Mouse (Mus musculus) neural tube, embryonic 13.5 days (tissue): Measurements from ENCODE around the gene Eps15l1. TPM values are rescaled to one million over a fixed set of nuclear protein-coding genes. Genes with fewer than 3 reads are reported as not detected.

ENCODE experiments used
- ATAC-seq: fragments of 200-750 bp; cut with Nextera tagmentation; 2 replicates; pipeline ENCODE4 v1.8.0; 2017; ENCODE audit warnings: low read depth, mild to moderate bottlenecking, moderate TSS enrichment, moderate library complexity
- H3K27ac ChIP-seq: fragments of 300-500 bp; sonication (generic); replicated peaks from 2 replicates; pipeline ENCODE4 v1.5.1; 2015; ENCODE audit warnings: moderate library complexity, mild to moderate bottlenecking, inconsistent platforms
- H3K27me3 ChIP-seq: fragments of 300-500 bp; sonication (generic); 2 replicates; pipeline ENCODE4 v1.6.1; 2015; ENCODE audit warnings: mild to moderate bottlenecking, inconsistent platforms
- H3K36me3 ChIP-seq: fragments of 300-500 bp; sonication (generic); 2 replicates; pipeline ENCODE4 v1.6.1; 2015; ENCODE audit warnings: mild to moderate bottlenecking, inconsistent platforms
- H3K4me1 ChIP-seq: fragments of 300-500 bp; sonication (generic); replicated peaks from 2 replicates; pipeline ENCODE4 v1.6.1; 2015; ENCODE audit warnings: inconsistent platforms
- H3K4me2 ChIP-seq: fragments of 300-500 bp; sonication (generic); 2 replicates; pipeline ENCODE4 v1.6.1; 2015; ENCODE audit warnings: inconsistent platforms, mild to moderate bottlenecking, moderate library complexity
- H3K4me3 ChIP-seq: fragments of 300-500 bp; sonication (generic); 2 replicates; pipeline ENCODE4 v1.5.1; 2015; ENCODE audit warnings: mild to moderate bottlenecking, inconsistent platforms
- H3K9ac ChIP-seq: fragments of 300-500 bp; sonication (generic); 2 replicates; pipeline ENCODE4 v1.6.1; 2015; ENCODE audit warnings: moderate library complexity, mild to moderate bottlenecking, inconsistent platforms
- H3K9me3 ChIP-seq: fragments of 300-500 bp; sonication (generic); 2 replicates; pipeline ENCODE4 v1.6.1; 2016; ENCODE audit warnings: inconsistent platforms
- WGBS: fragments of 180-500 bp; shearing (Covaris S2); methylation state at CpG from one replicate; pipeline ENCODE4 v1.1.7; 2015; 5-methylcytosine and 5-hydroxymethylcytosine counted together
- polyA plus RNA-seq: library from polyadenylated mRNA; unstranded; fragments of >200 nt; fragmentation: Nextera tagmentation; extraction: Ambion mirVana; gene quantifications from 2 replicates; pipeline ENCODE4 v1.2.1, GENCODE M21; 2015

Eps15l1 gene
- 57.5 and 58.4 TPM in 2 replicates for polyA plus RNA-seq

GRCm38 (mm10) chr8:72421362-72422335, at the start of gene Eps15l1:
TSS of gene Eps15l1 (minus strand) at chr8:72421460.
- H3K36me3 ChIP-seq = peaks cover 5% of the 10 kb centered on the region; the same call in 1 of the 2 replicates
- ATAC-seq = peak; percentile 99
- under 1% methylated on average over 48 of the region's 48 CpGs for WGBS
- no peaks in the 10 kb centered on the region for H3K9me3 ChIP-seq
- peaks cover 45% of the 10 kb centered on the region for H3K4me1 ChIP-seq
- H3K4me3 ChIP-seq = peak within 1 kb of the TSS; percentile 88
- H3K9ac ChIP-seq = peak within 1 kb of the TSS; percentile 93
- H3K27ac ChIP-seq = peak within 1 kb of the TSS; percentile 89
- no peaks in the 10 kb centered on the region for H3K27me3 ChIP-seq
- peak within 1 kb of the TSS; percentile 87 for H3K4me2 ChIP-seq

DNA sequence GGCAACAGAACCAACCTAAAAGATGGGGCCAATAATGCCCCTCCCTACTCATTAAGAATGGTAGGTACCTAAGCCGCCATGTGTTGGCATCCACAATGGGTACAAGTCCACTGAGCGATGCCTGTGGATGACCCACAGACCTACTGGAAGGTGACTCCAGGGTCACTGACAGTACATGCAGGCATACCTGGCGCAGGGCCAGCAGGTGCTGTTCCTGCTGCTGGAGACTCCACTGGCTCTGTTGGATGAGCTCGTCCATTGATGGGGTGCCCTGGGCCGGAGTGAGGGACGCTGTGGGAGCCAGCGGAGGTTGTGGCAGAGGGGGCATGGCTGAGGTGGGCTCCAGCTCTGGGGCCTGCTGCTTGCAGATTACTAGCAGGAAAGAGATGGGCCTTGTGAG, 49.4 kb upstream of the Eps15l1 start:
- no peak for ATAC-seq
- peaks cover 75% of the 10 kb centered on the region for H3K36me3 ChIP-seq
- H3K4me3 ChIP-seq = no peak overlapping the region
- no peaks in the 10 kb centered on the region for H3K27me3 ChIP-seq
- no peak overlapping the region for H3K27ac ChIP-seq
- H3K4me2 ChIP-seq = no peak overlapping the region
- no peaks in the 10 kb centered on the region for H3K9me3 ChIP-seq
- no peak overlapping the region for H3K9ac ChIP-seq
- peaks cover 16% of the 10 kb centered on the region for H3K4me1 ChIP-seq
- WGBS = 97% methylated on average over 7 of the region's 7 CpGs

GRCm38 (mm10) chr8:72469984-72470383, 48.7 kb upstream of the Eps15l1 start:
- WGBS = 96% methylated on average over 8 of the region's 8 CpGs
- H3K4me1 ChIP-seq = peaks cover 14% of the 10 kb centered on the region
- H3K27ac ChIP-seq = no peak overlapping the region
- no peaks in the 10 kb centered on the region for H3K27me3 ChIP-seq
- peaks cover 82% of the 10 kb centered on the region for H3K36me3 ChIP-seq
- H3K4me3 ChIP-seq = no peak overlapping the region
- H3K9me3 ChIP-seq = no peaks in the 10 kb centered on the region
- no peak overlapping the region for H3K9ac ChIP-seq
- ATAC-seq = no peak
- H3K4me2 ChIP-seq = no peak overlapping the region

DNA sequence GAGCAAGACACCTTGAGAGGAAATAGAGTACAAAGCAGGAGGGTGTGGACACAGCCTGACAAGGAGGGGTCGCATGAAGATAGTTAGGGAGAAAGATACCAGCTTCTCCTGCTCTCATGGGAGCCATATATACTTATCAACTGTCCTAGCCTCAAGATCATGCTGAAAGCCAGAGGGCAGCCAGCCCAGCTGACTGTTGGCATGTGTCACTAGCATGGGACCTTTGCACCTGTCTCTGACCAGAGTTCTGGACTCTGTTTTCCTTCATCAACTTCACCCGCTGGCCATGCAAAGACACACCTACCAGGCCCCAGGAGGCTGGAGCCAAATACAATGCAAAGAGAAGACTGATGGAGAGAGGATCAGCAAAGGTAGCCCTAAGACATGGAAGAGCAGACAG, 48.0 kb upstream of the Eps15l1 start:
- ATAC-seq = no peak
- Histone ChIP-seq H3K9ac (no peak overlapping the region), H3K9me3 (no peaks in the 10 kb centered on the region), H3K4me2 (no peak overlapping the region), H3K27me3 (no peaks in the 10 kb centered on the region), H3K27ac (no peak overlapping the region), H3K4me3 (no peak overlapping the region), H3K4me1 (peaks cover 12% of the 10 kb centered on the region), H3K36me3 (peaks cover 90% of the 10 kb centered on the region)
- WGBS = 93% methylated on average over 2 of the region's 2 CpGs

DNA sequence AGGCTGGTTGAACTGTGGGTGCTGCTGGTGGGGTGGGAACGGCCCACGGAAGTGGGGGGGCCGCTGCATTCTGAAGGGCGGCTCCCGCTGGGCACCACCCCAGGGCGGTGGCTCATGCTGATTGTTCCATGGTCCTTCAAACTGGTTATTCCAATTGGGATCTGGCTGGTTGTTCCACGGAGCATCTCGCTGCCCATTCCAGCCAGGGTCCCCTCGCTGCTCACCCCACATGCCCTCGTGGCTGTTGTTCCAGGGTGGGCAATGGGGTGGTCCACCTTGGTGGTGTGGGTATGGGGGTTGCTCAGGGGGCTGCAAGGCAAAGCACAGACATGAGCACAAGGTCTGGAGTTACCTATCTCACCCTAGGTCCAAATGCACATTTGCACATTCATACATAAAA, 43.0 kb upstream of the Eps15l1 start:
- no peak overlapping the region for H3K4me2 ChIP-seq
- no peak overlapping the region for H3K27ac ChIP-seq
- H3K9ac ChIP-seq = no peak overlapping the region
- H3K36me3 ChIP-seq = peaks cover 100% of the 10 kb centered on the region
- 94% methylated on average over 10 of the region's 10 CpGs for WGBS
- H3K9me3 ChIP-seq = no peaks in the 10 kb centered on the region
- H3K27me3 ChIP-seq = no peaks in the 10 kb centered on the region
- no peak overlapping the region for H3K4me3 ChIP-seq
- no peaks in the 10 kb centered on the region for H3K4me1 ChIP-seq
- ATAC-seq = no peak

DNA sequence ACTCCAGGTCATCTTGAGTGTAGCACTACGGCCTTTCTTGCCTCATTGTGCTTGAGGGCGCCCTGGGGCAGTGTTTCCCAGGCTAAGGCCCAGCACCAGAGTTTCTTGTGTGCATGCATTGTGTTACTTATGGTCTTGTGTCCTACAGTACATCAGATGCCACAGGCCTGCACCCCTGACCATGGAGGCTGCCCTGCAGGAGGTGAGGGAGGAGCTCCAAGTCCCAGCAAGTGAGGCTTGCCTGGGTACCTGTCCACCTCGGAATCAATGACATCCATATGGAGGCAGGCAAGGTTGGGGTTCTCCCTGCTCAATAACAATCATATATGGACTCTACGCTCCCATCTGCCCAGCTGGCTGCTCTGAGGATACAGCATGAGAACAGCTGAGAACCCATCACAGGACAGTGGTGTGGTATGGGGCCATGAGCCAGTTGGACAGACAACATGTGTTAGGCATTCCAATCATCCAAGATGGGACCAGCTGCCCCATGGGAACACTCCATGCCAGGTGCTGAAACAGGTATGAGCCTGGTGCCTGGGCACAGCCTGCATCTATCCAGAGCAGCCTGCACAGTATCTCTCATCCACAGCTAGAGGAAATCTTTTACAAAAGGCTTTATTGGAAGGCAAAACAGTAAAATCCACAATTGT, 38.7 kb upstream of the Eps15l1 start:
- H3K4me1 ChIP-seq = no peaks in the 10 kb centered on the region

GRCm38 (mm10) chr8:72458457-72458856, 37.2 kb upstream of the Eps15l1 start:
- WGBS = 92% methylated on average over 6 of the region's 6 CpGs
- ATAC-seq = no peak
- H3K4me1 ChIP-seq = no peaks in the 10 kb centered on the region
- H3K4me2 ChIP-seq = no peak overlapping the region
- no peak overlapping the region for H3K27ac ChIP-seq
- no peak overlapping the region for H3K4me3 ChIP-seq
- H3K9ac ChIP-seq = no peak overlapping the region
- no peaks in the 10 kb centered on the region for H3K27me3 ChIP-seq
- no peaks in the 10 kb centered on the region for H3K9me3 ChIP-seq
- peaks cover 83% of the 10 kb centered on the region for H3K36me3 ChIP-seq

More for the DNA sequence above, 38.7 kb upstream of the Eps15l1 start:
- ATAC-seq = no peak
- Histone ChIP-seq H3K4me3 (no peak overlapping the region), H3K27ac (no peak overlapping the region), H3K9me3 (no peaks in the 10 kb centered on the region), H3K9ac (no peak overlapping the region), H3K27me3 (no peaks in the 10 kb centered on the region), H3K36me3 (peaks cover 84% of the 10 kb centered on the region), H3K4me2 (no peak overlapping the region)
- WGBS = 95% methylated on average over 4 of the region's 4 CpGs

GRCm38 (mm10) chr8:72457806-72458205, 36.5 kb upstream of the Eps15l1 start:
- Histone ChIP-seq H3K4me3 (no peak overlapping the region), H3K9ac (no peak overlapping the region), H3K9me3 (no peaks in the 10 kb centered on the region), H3K4me2 (no peak overlapping the region), H3K4me1 (no peaks in the 10 kb centered on the region), H3K27ac (no peak overlapping the region), H3K27me3 (no peaks in the 10 kb centered on the region), H3K36me3 (peaks cover 83% of the 10 kb centered on the region)
- 84% methylated on average over 3 of the region's 3 CpGs for WGBS
- ATAC-seq = no peak

DNA sequence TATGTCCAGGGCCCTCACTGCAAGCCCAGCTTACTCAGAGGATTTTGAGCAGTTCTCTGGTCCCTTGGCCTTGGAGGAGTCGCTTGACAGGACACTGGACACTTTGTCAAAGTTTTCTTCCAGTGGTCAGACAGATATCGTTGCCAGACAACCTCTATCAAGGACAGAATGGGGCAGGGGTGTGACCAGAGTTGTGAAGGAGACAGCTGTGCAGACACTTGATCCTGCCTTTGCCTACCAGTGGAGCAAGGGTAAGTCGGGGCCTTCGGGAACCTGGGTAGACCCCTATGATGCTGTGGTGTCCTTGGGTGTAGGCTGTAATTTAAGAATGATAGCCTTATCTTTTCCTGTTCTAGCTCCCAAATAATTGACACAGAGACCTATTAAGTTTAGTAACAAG, 34.1 kb upstream of the Eps15l1 start:
- Histone ChIP-seq H3K9ac (no peak overlapping the region), H3K27me3 (no peaks in the 10 kb centered on the region), H3K4me1 (no peaks in the 10 kb centered on the region), H3K36me3 (peaks cover 80% of the 10 kb centered on the region), H3K9me3 (no peaks in the 10 kb centered on the region), H3K27ac (no peak overlapping the region), H3K4me2 (no peak overlapping the region), H3K4me3 (no peak overlapping the region)
- 95% methylated on average over 4 of the region's 4 CpGs for WGBS
- ATAC-seq = no peak

GRCm38 (mm10) chr8:72453904-72454303, 32.6 kb upstream of the Eps15l1 start:
- H3K27ac ChIP-seq = no peak overlapping the region
- WGBS = 97% methylated on average over 2 of the region's 2 CpGs
- peaks cover 81% of the 10 kb centered on the region for H3K36me3 ChIP-seq

DNA sequence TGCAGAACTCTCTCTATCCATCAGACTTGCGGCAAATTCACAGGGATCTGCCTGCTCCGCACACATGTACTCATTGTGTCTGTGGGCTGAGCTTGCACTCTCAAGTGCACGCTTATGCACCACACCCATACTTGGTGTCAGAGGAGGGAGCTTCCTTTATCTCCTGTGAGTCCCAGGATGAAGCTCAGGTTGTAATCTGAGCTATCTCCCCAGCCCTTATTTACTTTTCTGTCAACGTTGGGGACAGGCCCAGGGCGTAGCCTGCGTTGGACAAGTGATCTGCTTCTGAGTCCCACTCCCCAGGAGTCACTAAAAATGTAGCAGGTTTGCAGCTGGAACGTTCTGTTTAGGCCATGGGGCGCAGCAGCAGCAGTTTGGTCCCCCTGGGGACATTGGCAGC, 30.3 kb upstream of the Eps15l1 start:
- Histone ChIP-seq H3K4me3 (no peak overlapping the region), H3K4me1 (peaks cover 11% of the 10 kb centered on the region; the same call in 1 of the 2 replicates), H3K36me3 (peaks cover 83% of the 10 kb centered on the region), H3K4me2 (no peak overlapping the region), H3K9me3 (no peaks in the 10 kb centered on the region), H3K9ac (no peak overlapping the region), H3K27me3 (no peaks in the 10 kb centered on the region), H3K27ac (no peak overlapping the region)
- ATAC-seq = no peak
- 91% methylated on average over 8 of the region's 8 CpGs for WGBS

More at GRCm38 (mm10) chr8:72453904-72454303, 32.6 kb upstream of the Eps15l1 start:
- no peaks in the 10 kb centered on the region for H3K27me3 ChIP-seq
- H3K4me2 ChIP-seq = no peak overlapping the region
- no peak overlapping the region for H3K9ac ChIP-seq
- no peak overlapping the region for H3K4me3 ChIP-seq
- ATAC-seq = no peak
- no peaks in the 10 kb centered on the region for H3K4me1 ChIP-seq
- H3K9me3 ChIP-seq = no peaks in the 10 kb centered on the region

GRCm38 (mm10) chr8:72445071-72445470, 23.8 kb upstream of the Eps15l1 start:
- H3K4me3 ChIP-seq = no peak overlapping the region
- ATAC-seq = no peak
- WGBS = 90% methylated on average over 6 of the region's 6 CpGs

More at GRCm38 (mm10) chr8:72445071-72445470, 23.8 kb upstream of the Eps15l1 start:
- Histone ChIP-seq H3K9ac (no peak overlapping the region), H3K27ac (no peak overlapping the region), H3K4me2 (no peak overlapping the region), H3K4me1 (peaks cover 33% of the 10 kb centered on the region), H3K9me3 (no peaks in the 10 kb centered on the region), H3K27me3 (no peaks in the 10 kb centered on the region), H3K36me3 (peaks cover 26% of the 10 kb centered on the region)
